Mouse (Mus musculus) B cell, adult 2 months (primary cell): ENCODE results near the gene Pitpnc1.

Experiments used
- DNase-seq, 2 experiments: peaks; one replicate each; pipeline ENCODE4 v3.0.0; 2022

Pitpnc1 gene

DNA sequence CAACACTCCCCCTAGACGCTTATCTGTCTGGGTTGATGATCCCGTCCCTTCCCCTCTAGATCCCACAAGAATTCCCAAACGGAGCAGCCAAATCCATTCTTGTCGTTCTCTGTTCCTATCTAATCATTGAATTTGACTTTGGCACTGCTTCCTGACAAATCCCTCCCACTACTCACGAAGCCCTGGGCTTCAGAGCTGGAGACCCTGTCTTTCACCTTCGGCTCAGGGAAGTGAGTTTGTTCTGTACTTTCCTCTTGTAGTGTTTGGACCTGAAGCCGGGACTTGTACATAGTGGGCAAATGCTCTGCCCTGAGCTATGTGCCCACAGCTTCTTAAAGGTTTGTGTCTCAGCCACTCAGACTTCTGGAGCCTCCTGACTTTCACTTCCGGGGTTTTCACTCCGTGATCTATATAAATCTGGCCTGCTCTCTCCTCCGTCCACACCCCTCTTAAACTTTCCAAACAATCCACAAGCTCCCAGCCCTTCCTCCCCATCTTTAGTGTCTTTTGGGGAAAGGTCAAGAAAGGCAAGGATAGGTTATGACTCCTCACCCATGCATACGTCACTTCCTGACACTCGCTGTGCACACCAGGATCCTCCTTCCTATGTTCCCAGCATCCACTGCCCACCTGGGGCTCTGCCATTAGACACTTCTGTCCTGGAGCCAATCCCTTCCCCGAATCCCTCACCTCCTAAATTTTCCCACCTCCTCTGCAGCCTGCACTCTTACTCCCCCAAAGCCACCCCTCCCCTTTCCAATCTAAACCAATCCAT lies 104.4 kb downstream of the Pitpnc1 start:
- no peak for DNase-seq

DNA sequence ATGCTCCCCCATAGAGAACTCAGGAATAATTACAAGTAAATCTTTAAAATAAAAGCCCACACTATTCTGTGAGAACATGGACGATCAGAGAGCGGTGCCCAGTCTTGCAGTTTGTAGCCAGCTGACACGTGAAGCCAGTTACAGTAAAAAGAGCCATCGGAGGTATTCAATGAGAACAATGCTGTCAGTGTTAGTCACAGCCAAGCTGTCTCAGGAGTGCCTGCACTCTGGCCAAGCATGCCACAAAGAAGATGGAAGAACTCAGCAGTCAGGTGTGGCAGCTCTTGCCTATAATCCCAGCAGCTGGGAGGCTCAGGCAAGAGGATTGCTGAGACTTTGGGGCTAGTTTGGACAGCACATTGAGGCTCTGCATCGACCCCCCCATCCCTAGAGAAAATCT lies 111.8 kb downstream of the Pitpnc1 start:
- DNase-seq, result no peak

DNA sequence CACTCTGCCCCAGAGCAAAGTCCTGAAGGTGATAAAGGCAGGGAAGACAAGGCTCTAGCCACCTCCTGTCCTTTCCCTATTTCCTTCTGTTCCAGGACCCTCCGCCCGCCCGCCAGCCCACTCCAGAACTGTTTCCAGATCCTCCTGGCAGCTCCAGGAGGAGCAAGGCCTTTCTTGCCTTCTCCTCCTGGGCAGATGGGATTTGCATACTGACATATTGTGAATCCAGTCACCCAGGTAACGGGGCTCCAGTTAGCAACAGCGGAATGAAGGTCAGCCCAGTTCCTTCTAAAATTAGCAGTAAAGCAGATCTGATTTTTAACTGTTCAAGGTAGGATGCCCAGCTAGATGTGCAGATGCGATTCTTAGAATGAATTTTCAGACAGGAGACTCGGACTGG lies 114.3 kb downstream of the Pitpnc1 start:
- DNase-seq, result no peak

DNA sequence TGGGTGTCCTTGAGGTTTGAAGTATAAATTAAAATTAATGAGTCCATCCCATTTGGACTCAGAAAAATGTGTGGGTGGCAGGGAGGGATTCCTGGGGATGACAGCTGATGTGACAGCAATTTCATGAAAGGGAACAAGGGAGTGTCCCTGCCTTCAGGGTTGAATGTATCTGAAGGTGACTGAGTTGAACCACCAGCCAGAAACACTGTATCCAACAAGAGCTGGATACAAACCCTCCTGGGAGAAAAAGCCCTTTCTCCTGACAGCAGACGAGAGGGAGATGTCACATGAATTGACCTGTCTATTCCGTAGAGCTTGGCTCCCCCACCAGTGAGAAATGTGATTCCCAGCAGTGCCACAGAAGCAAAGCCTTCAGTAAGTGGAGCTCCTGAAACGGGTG lies 115.0 kb downstream of the Pitpnc1 start:
- DNase-seq, result no peak

DNA sequence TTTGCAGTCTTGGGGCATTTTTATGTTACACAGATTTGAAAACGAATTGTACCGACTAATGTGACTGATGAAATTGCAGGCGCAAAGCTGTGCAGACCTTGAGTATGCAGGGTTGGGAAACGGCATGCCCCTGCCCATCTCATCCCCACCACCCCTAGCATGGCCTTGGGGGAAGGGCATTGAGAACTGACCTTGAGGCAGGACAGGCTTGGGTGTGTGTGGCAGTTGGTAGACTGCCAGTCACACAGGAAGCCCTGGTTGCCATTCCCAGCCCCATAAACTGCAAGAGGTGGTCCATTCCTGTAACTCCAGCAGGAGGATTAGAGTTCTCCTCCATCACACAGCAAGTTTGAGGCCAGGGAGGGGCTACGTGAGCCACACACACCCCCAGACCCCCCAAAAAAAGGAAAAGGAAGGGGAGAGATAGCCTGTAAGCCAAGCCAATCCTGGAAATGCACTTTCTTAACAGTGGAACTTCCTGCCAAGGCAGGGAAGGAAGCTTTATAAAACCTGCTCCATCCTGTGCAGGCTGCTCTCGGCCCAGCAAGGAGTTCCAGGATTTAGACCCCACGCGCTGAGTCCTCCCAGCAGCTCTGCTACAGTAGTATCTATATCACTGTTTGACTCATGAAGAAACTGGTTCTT lies 115.9 kb downstream of the Pitpnc1 start:
- DNase-seq, result no peak

DNA sequence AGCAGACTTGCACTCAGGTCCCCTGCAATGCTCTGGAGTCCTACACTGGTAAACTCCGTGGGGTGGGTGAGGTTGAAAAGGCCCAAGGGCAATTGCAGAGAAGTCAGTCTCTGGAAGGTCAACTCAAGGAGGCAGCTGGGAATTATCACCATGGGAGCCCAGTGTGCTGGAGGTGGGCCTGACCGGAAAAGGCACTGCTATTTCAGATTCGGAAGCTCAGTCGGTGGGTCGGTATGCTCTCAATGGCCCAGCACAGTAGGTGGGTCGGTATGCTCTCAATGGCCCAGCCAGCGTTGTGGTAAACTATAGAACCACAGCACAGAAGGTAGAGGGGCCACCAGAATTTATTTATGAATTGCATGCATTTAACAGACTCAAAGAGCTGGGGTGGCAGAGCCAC lies 117.9 kb downstream of the Pitpnc1 start:
- DNase-seq, result no peak

DNA sequence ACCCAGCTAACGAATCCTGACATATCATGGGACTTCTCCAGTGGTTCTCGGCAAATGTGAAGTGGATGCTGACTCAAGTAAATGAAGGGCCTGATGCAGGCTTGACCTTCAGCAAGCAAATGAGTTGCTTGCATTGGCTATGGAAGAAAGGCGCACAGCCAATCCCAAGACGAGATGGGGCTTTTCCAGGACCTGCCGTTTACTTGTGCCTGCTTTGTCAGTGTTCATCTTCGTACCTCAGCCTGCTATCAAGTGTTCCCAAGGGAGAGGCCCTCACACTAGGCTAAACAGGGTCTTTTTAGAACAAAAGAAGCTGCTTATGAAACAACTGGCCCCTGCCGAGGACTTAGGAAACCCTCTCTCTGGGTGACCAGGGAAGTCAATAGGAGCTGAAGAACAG lies 120.7 kb downstream of the Pitpnc1 start:
- no peak for DNase-seq

DNA sequence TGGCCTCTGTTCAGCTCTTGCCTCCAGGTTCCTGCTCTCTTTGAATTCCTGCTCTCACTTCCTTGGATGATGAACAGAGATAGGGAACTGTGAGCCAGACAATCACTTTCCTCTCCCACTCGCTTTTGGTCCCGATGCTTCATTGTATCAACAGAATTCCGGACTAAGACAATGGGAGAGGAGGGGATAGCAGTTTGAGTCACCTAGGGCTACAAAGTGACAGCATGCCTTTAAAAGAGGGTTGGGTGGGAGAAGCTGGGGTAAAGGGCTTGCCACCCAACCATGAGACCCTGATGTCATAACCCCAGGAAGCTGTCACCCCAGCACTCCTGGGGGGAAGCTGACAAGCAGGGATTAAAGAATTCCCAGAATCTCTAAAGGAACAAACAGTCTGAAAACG lies 127.5 kb downstream of the Pitpnc1 start:
- DNase-seq, result no peak

DNA sequence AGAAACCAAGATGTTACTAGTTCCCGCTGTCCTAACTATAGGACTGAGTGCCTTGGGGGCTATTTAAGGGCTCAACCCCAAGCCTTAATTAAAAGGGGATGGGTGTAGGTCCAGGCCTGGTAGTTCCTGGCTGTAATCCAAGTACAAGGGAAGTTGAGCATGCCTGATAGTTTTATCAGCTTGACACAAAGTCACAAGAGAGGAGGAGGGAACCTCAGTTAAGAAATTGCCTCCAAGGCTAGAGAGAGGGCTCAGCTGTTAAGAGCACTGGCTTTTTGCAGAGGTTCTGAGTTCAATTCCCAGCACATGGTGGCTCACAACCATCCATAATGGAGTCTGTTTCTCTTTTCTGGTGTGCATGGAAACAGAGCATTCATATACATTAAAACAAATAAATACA lies 128.1 kb downstream of the Pitpnc1 start:
- DNase-seq, result no peak

DNA sequence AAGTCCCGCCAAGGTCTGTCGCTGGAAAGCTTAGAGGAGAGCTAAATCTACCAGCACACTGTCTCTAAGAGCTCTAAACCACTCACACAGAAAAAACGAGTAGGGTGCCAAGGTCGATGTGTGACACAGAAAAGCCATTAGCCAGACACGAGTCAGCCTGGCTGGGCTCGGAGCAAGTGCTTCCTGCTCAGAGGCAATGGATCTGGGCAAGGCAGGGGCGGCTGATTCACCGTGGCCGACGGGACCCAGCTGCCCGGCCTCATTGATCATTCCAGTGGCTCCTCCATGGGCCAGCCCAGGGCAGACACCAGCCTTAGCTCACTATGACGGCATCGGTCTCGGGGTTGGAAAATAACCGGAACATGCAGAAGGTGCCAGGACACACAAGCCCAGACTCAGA lies 129.2 kb downstream of the Pitpnc1 start:
- no peak for DNase-seq

DNA sequence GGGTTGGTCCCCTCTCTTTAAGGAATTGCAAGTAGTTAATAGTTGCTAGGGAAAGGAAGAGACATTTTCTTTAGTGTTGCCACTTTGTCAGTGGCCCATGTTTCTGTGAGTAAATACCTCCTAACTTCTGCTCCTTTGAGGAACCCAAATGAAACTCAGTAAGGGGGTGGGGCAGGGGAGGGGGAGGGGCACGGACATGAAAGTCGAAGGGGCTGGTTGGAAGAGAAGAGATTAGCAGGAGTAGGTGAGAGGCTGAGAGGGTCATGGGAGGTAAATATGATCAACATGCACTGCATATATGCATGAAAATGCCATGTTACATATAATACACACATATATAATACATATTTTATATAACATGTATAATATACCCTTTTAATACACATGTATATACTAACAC lies 129.7 kb downstream of the Pitpnc1 start:
- DNase-seq, result no peak

DNA sequence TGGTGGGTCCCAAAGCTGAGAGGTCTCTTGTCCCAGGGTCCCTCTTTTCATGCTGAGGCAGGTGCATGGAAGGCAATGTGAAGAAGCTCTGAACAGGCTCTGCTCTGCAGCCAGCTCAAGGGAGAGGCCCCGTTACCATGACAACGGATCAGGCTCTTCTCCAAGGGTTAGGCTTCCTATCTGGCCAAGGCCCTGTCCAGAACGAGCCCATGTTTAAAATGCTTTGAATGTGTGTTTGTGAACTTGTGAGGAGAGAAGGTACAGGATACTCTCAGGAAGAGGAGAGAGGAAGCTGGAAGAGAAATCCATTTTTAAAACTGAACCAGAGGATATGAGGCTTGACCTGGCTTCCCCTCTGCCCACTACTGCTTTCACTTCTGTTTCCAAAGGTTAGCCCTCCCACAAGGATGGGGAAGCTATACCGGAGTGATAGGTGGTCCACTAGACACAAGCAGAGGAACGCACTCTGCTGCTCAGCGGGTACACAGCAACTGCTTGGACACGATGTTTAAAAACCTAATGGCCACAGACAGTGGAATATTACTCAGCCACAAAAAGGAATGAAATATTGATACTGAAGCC lies 131.2 kb downstream of the Pitpnc1 start:
- no peak for DNase-seq

DNA sequence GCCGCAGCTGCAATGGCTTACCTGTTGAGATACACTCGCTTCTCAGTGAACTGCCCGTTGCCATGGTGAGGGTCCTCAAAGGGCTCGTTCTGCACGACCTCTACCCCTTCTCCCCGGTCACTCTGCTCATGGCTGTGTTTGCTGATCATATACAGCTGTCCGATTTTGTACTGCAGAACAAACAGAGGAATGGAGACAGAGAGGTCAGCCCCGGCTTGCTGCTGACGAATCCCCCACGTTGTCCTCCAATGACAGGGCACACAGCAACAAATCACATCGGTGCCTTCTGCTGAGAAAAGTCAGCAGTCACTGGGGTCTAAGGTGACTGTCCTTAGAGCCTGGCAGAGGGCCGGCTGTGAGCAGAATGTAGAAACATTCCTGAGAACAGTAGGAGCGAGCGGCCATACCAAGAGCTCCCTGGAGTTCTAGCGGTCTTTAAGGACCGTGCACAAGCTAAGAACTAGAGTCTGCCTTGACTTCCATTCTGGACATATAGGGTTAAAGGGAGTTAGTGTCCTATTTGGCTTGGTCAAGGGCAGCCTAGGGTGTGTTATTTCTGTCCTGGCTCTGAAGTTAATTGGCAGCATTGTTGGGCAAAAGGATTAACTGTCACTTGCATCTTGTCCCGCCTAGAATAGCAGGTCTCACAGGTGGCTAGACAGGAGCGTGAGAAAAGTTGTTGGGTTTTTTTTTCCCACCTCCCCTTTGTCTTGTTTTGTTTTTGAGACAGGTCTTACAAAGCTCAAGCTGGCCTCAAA lies 132.9 kb downstream of the Pitpnc1 start:
- no peak for DNase-seq

DNA sequence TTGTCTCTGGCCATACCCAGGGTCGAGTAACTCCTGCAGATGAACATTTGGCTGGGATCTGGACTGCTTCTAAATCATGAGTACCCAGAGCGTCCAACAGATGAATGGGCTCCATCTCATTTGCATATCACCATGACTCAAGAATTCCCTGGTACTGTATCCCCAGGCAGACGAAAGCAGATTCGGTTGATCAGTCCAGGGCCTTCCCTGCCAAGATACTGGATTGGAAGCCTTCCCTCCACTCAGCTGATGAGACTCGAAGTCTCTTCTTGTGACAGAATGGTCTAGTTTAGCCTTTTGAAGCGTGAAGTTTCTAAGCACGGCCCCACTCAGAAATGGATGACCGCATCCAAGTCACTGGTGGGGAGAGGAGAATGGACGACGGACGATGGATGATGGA lies 134.7 kb downstream of the Pitpnc1 start:
- no peak for DNase-seq

DNA sequence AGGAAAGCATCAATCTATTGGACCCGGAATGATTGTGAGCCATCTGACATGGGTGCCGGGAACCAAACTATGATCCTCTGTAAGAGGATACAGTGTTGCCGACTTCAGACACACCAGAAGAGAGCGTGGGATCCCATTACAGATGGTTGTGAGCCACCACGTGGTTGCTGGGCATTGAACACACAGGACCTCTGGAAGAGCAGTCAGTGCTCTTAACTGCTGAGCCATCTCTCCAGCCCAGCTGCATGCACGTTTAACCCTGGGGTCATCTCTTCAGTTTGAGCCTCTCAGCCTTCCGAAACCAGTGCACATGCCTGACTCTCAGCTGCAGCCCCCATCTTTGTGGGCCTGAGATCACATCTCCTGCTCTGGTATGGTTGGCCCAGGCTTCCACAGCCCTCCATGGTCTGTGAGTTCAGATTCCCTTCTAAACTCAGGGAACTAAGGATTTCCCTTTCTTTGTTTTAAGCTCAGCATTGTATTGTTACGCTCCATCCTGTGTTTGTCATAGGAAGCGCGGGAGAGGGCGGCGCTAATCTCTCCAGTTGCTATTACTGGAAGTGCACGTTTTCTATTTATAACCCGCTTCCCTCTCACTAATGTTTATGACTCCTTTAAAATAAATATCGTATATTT lies 135.5 kb downstream of the Pitpnc1 start:
- no peak for DNase-seq

DNA sequence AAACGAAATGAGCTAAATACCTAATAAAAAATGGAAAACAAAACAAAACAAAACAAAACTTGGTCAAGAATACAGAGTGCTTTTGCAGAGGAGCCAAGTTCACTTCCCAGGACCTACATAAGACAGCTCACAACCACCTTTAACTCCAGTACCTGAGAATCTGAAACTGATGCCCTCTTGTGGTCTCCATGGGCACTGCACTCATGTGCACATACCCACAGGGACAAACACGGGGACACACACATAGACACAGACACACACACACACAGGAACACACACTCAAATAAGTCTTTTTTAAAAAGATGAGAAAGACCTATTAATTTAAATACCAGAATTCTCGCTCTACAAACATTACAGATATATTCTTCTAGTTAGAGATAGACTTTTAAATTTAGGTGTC lies 137.6 kb downstream of the Pitpnc1 start:
- peak; percentile 34 to 39 for DNase-seq

DNA sequence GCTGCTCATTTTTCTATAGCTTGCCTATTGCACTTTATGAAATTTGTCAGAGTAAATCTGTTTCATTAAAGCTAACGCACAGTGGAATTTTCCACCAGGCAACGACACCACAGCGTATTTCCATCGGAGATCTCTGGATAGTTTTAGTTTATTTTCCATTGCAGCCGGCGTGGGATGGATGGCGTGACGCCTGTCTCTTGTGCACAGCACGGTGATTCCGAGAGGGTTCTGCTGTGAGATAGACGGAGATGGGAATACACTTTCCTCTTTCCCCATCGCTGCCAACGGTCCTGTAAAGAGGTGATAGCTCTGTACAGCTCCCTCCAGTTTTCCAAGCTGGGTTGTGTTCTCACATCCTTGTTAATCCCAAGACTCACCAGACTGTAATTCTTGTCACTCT lies 138.2 kb downstream of the Pitpnc1 start:
- DNase-seq, result no peak

DNA sequence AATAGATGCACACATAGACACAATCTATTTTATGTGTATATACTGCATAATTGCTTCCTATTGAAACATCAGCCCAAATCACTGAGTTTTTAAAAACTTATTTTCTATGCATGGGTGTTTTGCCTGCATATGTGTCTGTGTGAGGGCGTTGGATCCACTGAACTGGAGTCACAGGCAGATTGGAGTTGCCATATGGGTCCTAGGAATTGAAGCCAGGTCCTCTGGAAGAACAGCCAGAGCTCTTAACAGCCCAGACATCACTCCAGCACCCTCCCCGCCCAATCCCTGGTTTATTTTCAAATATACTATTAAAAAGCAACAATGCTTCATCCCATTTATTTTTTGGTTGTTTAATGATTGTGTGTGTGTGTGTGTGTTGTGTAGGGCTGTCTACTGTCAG lies 139.1 kb downstream of the Pitpnc1 start:
- no peak for DNase-seq

DNA sequence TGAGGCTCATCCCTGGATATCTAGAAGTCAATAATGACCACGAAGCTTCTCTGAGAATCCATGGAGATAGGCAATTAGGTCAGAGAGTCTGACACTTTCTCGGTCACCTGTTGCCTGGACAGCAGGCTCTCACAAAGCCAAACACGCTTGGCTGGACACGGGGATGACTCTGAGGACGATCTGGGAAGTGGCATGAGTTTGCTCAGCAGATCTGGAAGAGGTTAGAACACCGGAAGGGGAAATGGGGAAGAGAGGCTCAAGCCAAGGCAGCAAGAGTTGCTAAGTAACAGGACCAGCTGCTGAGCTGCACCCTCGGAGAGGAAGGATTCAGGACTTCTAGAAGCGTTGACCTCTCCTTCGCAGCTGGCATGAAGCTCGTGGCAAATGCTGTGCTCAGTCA lies 143.2 kb downstream of the Pitpnc1 start:
- no peak for DNase-seq

DNA sequence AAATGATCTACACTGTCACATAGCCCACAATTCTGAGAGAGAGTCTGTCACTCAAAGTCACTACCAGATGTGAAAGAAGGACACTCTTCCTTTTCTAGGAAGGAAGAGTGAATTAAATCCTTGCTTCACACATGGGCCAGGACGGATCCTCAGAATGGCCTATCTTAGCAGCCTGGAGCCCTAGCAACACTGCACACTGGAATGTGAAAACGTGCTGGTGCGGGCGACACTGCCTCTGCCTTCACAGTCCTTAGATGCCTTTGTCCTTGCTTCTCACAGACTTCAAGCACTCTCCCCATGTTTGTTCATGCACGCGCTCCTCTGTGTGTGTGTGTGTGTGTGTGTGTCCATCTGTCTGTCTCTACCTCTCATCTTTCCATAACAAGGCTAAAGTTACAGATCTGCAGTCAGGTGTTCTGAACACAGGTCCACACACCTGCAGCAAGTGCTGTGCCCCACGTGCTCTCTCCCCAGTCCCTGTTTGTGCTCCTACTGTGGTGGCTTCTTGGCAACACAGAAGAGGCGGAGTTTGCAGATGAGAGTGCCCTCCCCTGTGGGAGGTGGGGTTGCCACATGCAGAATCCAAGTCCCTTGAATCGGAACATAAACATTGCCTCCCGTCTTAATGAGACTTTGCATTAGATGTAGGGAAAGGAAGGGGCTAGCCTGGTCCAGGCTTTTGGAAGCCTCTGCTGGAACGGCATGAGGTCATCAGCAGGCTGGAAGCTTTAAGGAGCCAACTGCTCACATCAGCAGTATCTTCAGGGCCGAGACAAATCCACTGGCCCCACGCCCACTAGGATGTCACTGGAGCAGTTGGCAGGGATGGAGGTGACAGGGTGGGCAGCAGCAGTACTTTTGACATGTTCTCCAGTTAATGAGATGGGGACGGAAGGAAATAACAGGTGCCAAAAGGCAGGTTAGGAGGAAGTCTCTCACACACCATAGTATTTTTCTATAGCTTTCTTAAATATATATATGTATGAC lies 144.5 kb downstream of the Pitpnc1 start:
- DNase-seq, result no peak

DNA sequence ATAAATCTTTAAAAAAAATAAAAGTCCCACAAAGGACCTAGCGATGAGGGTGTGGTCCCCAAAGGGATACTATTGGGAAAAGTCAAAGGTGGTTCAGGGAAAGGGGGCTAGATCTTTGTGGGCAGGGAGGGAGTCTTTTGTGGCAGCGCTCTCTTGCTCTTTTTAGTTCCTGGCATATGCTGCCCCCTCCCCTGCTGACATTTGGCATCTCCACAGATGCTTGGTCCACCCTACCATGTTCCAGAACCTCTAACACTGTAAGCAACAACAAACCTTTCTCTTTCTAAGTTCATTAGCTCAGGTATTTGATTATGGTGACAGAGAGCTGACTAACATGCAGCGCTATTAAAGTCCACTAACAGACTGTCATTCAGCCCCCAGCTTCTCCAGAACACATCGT lies 145.3 kb downstream of the Pitpnc1 start:
- no peak for DNase-seq

DNA sequence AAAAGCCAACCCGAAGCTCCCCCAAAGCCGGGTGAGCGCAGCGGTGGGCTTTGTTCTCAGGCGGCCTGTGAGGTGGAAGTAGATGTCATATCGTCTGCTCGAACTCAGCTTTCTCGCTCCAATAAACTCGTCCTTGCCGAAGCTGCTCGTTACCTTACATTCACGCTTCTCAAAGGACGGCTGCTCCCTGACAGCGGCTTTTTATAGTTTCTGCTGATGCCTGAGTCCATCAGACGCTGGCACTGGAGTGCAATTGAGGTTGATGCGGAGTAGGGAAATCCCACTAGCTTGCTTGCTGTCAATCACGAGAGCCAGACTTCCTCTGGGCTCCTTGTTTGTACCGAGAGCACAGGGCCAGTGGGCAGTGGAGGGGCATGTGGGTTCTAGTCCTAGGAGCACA lies 147.3 kb downstream of the Pitpnc1 start:
- no peak for DNase-seq
